19 mouse cellular contexts compared by ENCODE assay signal in the genomic region with DNA sequence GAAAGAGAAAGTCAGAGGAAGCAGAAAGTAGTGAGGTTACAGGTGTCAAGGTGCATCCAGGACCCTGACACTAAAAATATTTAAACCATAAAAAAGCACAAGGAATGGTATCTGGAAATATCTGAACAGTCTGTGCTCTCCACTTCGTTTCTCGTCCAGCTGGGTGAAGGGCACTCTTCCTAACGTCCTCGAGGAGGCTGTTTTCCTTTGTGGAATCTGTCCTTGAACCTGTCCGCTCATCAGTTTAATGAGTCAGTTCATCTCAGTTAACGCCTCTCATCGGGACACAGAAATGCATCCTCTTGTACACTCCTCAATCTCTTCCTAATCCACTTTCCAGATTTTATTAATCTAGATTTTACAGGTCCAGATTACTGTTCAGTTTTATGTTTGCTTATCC.
"Had no signal": no experiment of that assay in that cellular context is flagged by ENCODE, and none has a peak within 500 bp of the region (broad histone marks: within the 10 kb centered on the region; RNA-seq: fewer than 3 reads in every experiment).

No protein-coding gene starts in this region.

- H3K4me2 ChIP-seq: lung, embryonic 14.5 days; midbrain, embryonic 13.5 days; midbrain, embryonic 15.5 days; neural tube, embryonic 13.5 days; neural tube, embryonic 15.5 days had no signal

- H3K36me3 ChIP-seq: midbrain, embryonic 10.5 days; midbrain, embryonic 13.5 days; midbrain, embryonic 15.5 days; neural tube, embryonic 13.5 days; neural tube, embryonic 15.5 days had no signal

- H3K27me3 ChIP-seq: midbrain, embryonic 13.5 days had no signal

- ATAC-seq: midbrain, embryonic 13.5 days; midbrain, embryonic 15.5 days had no signal

- H3K9ac ChIP-seq: liver, embryonic 14.5 days; lung, embryonic 14.5 days; midbrain, embryonic 13.5 days; midbrain, embryonic 15.5 days; neural tube, embryonic 13.5 days; neural tube, embryonic 15.5 days had no signal

- DNase-seq: lung, adult 18-20 months; lung, embryonic 14.5 days; lung, postnatal 10 days; lung, postnatal 4 days; retina, postnatal 1 day; right cerebral cortex, adult 18-20 months; right cerebral cortex, postnatal 25 days; right cerebral cortex, postnatal 4 days; spleen, adult 18-20 months; thymus, adult 18-20 months; thymus, postnatal 14 days; thymus, postnatal 36 days had no signal

- H3K9me3 ChIP-seq: midbrain, embryonic 13.5 days; midbrain, embryonic 15.5 days; neural tube, embryonic 13.5 days; neural tube, embryonic 15.5 days had no signal

- H3K4me3 ChIP-seq: midbrain, embryonic 10.5 days; midbrain, embryonic 13.5 days; midbrain, embryonic 15.5 days; myocyte; neural tube, embryonic 13.5 days; neural tube, embryonic 15.5 days had no signal

- H3K4me1 ChIP-seq: midbrain, embryonic 10.5 days; midbrain, embryonic 15.5 days; neural tube, embryonic 15.5 days had no signal

- H3K27ac ChIP-seq: liver, embryonic 14.5 days; midbrain, embryonic 10.5 days; midbrain, embryonic 13.5 days; midbrain, embryonic 15.5 days; neural tube, embryonic 13.5 days; neural tube, embryonic 15.5 days had no signal
